Mouse (Mus musculus): ENCODE results near the gene Casz1.

Gene Casz1

DNA sequence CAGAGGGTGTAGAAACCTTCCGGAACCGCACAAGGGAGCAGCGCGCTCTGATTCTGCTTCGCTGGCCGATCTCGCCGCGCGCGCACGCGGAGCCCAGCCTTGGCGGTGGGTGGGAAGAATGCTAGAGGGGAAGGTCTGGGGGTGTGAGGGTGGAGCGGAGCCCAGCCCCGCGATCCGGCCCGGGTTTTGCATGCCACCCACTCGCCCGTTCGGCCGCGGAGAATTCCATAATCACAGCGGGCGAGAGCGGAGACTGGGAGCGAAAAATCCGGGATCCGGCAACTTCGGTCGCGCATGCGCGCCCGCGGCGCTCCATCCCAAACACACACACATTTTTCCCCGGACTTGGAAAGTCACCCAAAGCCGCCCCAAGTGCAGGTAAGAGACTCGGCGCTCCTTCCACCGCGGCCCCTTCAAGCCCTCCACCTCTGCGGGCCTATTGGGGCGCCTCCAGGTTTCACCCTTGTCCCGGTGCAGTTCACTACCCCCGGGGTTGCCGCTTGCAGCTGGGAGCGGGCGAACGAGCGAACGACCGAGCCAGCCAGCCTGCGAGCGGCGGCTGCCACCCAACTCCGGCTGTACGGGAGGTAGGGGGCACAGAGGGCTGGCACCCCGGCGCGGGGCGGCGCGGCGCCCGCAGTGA lies at the start of gene Casz1:
TSS of gene Casz1 (plus strand) at position 293 of the 643 bp plus-strand sequence.
- no peak for DNase-seq

DNA sequence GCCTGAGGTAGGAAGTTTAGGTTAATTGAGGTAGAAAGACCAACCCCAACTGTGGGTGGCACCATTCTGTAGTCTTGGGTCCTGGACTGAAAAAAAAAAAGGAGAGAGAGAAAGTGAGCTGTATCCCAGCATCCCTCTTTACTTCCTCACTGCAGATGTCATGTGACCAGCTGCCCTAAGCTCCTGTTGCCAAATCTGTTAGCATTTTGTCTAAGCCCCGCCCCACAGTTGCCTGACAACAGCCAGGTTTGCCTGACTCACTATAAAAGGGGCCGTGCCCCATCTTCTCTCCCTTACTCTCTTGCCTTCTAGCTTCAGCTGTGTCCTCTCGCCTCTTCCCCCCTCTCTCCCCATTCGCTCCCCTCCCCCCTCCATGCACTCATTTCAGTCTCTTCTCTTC lies 45.4 kb upstream of the Casz1 start:
- no peak for DNase-seq

DNA sequence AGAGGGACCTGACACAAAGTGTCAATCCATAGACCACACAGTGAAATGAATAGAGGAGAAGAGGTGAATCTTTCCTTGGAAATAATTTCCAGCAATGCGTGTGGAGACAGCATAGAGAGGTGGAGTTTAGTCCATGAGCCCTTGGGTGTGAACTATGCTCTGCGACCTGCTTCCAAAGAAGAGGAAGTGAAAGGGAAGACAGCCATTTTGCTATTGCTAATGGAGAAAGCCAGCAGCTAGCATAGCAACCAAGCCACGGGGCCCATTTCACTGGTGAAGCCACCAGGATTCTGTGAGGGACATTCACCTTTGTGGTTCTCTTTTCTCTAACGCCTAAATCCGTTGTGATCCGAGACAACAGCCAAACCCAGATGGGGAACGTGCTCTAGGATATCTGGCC lies 44.1 kb upstream of the Casz1 start:
- no peak for DNase-seq

DNA sequence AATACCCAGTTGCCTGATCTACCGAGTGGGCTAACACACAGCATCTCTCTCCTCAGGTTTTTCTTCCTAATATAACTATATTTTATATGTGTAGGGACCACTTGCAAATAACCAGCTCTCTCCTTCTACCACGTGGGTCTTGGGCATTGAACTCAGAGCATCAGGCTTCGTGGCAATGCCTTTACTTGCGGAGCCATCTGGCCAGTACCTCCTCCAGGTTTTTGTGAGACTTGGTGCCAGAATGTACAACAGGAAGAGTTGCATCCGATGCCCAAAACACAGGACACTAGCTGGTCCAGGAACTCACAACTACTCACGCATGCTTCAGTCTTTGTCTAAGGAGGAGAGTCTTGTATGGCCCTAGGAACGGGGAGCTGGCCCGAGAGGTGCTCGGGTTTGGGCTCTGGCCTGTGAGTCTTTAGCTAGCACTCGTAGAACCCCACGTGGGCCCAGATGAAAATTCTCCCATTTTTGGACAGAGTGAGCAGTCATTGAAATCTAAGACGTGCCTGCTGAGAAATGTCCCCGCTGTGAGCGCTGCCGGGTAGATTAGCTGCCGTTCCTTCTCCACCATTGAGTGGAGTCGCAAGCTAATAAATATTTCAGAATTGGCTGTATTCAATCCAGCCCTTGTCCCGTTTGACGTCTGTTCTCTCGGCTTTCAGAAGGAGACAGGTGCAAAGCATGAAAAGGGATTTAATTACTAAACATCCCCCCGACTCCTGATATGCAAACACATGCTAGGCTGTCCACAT lies 38.0 kb upstream of the Casz1 start:
- DNase-seq, result no peak

DNA sequence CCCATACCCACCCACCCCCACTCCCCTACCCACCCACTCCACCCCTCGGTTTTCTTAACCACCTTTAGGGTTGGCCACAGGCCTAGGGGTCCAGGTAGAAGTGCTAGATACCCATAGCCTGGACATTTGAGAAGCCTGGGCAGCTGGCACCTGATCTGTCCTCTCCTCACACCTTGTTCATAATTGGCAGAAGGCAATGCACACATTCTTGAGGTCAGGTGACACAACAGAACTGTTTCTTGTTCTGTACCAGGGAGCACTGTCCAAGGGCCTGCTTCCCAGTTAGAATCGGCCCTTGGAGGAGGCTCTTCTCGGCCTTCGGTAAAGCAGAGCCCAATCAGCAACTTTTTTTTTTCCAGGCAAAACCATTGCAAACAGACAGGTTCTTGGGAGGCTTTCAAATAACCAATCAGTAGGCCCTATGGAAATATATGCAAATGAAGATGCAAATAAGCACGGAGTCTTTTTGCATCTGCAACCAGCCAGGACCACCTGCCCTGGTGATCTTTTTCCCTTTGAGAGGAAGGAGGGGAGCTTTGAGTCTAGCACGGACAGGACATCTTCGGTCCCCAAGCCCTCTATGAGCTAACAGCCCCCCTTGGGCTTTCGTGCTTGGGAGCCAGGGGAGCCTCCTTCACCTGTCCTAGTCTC lies 36.4 kb upstream of the Casz1 start:
- no peak for DNase-seq

DNA sequence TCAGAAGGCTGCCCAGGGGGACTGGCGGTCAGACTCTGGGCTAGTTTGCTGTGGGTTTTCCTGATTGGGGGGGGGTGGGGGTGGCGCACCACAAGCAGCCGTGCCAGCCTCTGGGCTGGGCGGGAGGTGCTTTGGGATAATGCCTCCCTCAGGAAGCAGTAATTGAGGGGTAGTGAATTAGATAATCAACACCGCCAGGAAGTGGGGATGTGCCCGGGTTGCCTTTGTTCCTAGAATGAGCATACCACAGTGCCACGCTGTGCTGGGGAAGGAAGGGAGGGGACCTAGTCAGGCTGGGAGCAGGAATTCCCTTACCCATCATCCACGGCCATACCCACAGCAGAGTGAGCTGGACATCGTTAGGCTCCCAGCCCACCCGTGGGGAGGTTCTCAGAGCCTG lies 35.6 kb upstream of the Casz1 start:
- no peak for DNase-seq

DNA sequence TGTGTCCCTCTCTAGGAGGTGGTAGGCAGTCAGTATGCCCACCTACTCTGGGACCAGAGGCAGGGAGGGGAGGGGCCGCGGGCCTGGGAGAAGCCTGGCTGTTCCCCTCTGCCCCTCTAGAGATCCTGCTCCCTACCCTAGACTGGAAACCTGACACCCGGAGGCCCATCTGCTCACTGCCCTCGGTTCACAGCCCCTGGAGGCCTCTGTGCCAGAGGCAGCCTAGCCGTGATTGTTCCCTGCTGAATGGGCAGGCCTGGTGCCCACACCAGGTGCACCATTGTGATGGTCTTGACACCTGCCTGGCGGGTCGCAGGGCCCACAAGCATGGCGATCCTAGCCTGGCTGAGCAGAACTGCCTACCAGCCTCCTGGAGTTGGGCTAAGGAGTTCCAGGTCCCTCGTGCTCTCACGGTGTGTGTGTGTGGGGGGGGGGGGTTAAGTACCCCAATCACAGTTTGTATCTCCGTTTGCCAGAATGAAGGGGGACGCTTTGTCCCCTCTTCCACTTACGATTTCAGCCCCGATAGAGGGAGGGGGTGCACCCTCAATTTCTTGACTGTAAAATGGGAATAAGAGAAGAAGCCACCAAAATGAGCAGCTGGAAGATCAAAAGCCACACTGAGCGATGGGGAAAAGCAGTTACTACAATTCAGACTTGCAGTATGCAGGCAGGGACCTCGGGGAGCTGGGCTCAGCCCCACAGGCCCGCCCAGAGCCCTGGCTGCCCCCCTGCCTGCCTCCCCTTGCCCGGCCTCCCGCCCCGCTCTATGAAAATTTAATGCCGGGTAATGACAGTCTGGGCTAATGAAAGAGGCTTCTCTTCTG lies 33.4 kb upstream of the Casz1 start:
- DNase-seq, result no peak

DNA sequence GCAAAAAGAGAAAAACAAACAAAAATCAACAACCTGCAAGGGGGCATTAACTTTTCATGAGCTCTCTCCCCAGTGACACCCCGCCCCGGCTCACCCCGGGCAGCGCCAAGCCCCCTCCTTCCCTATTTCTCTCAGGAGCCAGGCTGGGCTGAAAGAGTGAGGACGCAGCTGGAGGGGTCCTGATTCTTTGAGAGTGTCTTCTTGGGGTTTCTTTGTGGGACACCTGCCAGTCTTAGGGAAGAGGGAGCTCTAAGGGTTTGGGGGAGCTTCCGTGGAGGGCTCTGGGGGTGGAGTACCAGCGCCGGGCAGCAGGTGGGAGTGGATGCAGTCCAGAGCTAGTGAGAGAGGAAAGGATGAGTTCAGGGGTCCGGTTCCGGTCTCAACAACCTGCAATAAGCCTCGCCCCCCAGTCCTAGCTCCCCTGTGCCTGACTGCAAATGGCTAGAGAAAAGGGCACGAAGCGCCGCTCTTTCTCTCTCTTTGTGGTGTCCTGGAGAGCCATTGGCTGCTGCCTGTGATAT lies 32.8 kb upstream of the Casz1 start:
- DNase-seq, result no peak

DNA sequence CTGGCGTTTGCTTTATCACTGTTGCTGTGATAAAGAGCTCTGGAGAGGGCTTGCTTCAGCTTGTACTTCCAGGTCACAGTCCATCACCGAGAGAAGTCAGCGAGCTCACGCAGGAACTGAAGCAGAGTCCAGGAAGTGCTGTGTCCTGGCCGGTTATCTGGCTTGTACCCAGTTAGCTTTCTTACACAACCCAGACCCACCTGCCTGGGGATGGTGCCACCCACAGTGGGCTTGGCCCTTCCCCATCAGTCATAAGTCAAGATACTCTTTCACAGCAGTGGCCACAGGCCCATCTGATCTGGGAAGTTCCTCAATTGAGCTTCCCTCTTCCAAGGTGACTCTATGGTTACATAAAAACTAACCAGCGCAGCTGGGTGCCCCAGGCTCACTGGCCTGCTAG lies 31.6 kb upstream of the Casz1 start:
- DNase-seq, result no peak

DNA sequence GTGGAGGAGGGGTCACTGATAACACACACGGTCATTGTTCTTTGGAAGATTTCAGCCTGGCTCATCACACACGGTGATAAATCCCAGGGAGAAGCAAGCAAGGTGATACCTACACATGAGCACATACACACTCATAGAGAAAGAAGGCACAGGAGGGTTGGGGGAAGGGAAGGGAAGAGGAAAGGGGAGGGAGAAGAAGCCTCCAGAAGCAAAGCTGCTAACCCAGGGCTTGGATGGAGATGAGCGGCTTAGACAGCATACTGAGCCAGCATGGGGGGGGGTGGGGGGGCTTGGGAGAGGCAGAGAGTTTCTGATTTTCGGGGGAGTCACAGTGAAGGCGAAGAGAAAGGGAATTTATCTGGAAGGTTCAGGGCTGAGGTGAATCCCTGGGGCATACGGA lies 30.2 kb upstream of the Casz1 start:
- no peak for DNase-seq

DNA sequence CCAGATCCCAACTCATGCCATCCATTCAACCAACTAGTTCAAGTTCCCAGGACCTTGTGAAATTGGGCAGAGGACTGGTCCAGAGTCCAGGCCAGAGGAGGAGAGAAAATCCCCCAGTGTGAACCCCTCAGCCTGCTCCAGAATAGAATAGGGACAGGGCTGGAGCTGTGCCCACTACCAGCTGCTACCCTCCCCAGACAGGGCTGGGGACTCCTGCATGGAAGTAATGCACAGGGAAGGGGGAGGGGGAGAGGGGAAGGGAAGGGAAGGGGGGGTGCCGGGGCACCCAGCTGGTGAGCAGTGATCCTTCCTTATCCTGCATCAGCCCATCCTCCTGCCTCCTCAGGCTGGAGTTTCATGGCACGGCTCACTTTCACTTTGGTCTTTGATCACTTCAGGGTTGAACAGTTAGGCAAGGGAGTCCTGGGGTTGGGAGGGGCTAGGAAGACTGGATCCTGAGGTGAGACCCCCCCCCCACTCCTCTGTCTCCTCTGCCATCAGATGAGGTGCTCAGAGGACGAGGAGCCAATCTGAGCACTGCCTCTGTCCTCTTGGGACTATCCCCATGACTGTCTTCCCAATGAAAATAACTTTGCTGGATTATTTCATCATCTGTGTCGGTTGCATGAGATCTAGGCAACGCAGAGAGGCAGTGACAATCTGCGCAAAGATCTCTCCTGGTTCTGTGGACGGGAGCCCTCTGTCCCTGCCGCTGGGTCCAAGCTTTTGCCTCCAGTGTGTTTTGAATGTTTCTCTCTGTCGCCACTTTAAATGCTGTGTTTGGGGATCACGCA lies 28.6 kb upstream of the Casz1 start:
- DNase-seq, result no peak

DNA sequence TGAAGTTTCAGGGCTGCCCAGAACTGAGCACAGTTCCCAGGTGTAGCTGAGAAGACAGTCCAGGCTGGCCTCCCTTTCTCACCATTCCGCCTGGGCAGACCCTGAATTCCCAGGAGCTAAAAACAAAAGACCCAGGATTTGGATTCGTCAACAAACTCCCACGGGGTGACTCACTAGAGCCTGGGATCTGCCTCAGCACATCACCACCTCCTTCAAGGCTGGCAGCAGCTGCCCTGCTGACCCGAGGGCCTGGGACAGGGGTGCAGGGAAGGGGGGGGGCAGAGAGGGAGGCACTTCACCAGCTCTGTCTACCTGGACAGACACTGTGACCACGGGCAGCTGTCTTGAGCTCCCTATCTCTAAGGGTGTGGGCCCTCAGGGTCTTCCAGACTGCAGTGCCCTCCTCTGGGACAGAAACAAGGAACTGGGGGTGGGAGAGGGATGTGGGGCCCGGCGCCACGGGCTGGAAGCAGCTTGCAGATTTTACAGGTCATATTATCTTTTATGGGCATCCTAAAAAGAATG lies 24.1 kb upstream of the Casz1 start:
- no peak for DNase-seq

DNA sequence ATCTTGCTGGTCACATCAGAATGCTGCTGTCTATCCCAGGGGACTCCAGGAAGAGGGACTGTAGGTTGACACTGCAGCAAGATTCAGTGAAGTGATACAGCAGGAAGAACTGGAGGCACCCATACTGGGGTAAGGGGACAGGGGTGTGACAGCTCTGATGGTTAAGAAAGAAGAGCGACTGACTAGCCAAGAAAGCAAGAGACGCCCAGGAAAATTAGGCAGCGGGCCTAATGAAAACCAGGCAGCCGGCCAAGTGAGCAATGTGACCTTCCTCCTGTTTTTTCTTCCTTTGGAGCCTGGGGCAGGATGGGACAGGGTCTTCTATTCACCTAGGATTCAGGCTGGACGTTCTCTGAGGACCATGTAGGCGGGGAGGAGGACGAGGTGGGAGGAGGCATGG lies 22.7 kb upstream of the Casz1 start:
- no peak for DNase-seq

DNA sequence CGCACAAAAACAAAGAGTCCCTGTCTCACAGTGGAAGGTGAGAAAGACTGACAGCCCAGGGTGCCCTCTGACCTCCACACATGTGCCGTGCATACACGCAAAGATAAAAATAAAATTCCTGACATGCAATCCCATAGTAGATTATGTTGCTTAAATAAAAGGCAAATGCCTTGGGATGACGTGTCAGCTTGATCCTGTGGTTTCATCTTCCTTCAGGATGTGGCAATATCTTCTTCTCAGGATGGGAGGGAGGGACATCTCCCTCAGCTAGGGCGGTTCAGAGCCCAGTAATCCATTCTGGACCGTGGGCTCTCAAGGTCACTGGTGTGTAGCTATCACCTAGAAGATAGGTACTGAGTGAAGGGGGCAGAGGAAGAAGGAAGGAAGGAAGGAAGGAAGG lies 21.3 kb upstream of the Casz1 start:
- DNase-seq, result no peak

DNA sequence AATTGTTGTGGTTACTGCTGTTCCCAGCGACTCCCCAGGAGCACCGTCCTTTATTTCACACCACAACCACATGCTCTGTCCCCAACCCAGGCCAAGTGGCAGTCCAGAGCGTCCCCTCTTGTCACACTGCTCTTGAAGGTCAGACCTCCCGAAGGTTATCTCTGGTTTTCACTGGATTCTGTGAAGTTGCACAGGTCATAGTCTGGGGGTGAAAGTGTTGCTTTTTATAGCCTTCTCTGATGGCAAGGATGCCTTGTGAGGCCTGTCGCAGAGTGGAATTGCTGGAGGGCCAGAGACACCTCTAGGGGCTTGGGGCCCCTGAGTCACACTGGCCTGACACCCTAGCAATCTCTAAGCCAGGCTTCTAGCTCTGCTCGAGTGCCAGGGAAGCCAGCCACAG lies 20.5 kb upstream of the Casz1 start:
- DNase-seq, result no peak

DNA sequence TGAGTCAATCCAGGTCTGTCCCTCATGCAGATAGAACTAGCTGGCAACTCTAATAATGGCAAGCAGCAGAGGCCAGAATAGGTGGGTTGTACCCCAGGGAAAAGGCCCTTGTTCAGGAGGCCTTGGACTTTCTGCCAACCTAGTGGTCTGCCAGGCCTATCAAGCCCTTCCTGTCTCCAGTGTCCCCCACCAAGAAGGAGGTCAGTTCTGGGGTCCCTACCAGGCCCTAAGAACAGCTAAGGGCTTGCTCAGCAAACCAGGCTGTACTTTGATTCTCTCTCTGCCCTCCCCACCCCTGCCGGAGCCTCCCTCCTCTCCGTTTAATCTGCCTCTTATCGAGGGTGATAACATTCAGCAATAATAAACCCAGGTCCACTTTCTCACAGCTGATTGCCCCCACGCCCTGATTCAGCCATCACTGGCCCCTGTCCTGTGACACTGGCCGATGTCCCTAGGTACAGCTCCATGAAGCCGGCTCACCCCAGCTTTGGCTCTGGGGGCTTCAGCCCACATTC lies 19.1 kb upstream of the Casz1 start:
- DNase-seq, result no peak

DNA sequence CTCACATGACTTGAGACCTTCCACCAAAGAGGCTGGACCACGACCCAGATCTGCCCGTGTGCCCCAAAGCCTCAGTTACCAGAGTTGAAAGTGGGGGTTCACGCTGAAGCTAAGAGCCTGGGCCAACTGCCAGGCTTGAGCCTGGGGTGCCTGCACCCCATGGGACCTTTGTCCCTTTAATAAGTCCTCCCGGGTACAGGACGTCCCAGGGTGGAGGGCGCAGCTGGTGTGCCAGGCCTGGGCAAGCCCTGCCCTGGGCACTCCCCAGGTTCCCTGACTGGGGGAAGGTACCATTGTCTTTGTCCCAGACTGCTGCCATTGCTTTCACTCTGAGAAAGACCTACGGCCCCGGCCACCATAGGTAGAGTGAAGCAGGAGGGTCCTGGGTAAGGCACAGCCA lies 18.2 kb upstream of the Casz1 start:
- no peak for DNase-seq

DNA sequence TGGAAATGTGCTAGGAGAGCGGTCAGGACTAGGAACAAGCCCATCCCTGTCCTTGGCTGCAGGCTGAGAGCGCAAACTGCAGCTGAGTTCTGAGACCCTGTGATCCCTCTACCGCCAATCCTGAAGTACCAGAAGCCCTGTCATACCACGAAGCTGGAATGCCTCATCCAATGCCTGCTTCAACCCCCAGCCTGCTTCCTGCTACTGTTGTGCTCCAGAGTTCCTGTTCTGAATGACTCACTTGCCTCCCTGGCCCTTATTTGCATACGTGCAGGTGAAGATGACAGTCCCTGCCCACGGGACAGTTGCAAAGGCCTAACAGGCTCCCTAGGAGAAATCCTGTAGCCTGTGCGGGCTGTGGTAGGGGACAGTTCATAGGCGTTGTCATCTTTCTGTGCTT lies 13.3 kb upstream of the Casz1 start:
- no peak for DNase-seq

DNA sequence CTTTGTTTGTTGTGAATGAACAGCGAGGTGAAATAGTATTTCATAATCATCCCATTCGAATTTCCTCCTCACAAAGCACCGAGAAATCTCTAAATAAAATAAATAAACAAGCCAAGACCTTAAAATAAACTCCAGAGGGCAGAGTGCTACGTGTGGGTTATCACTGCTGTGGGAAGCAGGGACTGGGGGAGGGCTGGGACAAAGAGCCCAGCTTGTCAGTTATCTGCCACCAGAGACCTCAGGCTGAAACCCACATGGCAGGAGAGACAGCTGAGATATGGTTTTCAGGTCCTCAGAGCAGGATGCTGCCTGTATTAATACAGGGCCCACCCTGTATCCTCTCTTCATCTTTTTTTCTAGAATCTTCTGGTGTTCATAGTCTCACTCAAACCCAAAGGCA lies 9.2 kb upstream of the Casz1 start:
- no peak for DNase-seq

DNA sequence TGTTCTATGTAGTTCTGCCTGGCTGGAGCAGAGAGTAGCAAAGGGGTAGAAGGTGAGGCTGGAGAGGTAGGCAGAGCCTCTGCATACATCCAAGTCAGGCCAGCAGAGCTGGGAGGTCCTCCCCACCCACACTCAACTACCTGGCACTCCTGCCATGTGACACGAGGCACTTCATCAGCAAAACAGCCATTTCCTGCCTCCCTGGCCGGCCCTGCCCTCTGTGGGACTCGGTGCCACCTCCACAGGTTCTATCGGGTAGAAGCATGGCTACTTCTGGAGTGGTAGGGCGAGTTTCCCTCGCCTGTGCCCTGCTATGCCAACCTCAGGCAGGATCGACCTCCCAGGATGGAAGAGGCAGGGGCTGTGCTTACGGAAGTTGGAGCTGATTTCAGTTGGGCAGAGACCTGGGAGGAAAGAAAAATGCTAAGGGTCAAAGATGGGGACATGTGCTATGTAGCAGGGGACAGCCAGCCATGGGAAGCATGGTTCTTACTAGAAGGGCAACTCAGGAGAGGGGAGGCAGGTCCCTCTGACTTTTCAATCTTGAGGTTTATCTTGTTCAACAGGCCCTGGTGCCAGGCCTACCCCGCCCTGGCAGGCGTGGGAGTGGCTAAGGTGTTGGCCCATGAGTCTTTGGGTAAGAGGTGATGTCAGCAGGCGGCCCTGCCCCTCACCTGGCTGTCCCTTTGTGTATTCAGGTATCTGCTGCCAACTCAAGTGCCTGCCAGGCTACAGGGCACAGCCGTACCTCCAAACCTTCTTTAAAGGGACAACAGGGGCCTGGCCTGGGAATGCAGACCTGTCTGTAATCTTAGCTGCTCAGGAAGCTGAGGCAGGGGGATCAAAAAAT lies 6.5 kb upstream of the Casz1 start:
- DNase-seq, result no peak

DNA sequence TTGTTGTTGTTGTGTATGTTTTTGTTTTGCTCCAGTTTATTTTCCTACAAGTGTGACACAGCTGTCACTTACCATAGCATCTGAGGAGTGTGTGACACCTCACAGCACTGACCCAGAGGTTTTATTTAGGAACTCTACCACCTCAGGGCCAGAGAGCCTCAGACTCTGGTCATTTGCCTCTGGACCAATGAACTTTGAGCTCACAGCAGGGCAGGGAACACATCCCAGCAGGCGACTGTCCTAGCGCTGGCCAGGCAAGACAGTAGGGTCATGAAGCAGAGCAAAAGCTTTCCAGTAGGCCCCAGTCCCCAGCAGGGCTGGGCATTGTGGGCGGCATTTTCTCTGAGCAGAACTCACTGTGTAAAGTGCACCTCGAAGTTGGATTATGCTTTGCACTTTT lies 1.2 kb upstream of the Casz1 start:
- DNase-seq, result no peak
